Mouse (Mus musculus): ENCODE measurements at regions not wholly inside any gene's neighbourhood (a gene's known extent, or its start where the extent isn't known, plus 50 kb on each side); places are given as distances from the start of the nearest gene placed in this dataset.

GRCm38 (mm10) chr15:25271886-25272285 is 141.7 kb downstream of the Basp1 start:
- Histone ChIP-seq H3K36me3 (ENCODE audit: control insufficient read depth, insufficient read depth, low read length, poor library complexity, severe bottlenecking) (no peaks in the 10 kb centered on the region), H3K27me3 (ENCODE audit: control insufficient read depth, insufficient read depth, low read length, poor library complexity, severe bottlenecking) (no peaks in the 10 kb centered on the region; the same call in 1 of the 2 replicates)
- no peak for DNase-seq (ENCODE audit: low read depth, low spot score)

DNA sequence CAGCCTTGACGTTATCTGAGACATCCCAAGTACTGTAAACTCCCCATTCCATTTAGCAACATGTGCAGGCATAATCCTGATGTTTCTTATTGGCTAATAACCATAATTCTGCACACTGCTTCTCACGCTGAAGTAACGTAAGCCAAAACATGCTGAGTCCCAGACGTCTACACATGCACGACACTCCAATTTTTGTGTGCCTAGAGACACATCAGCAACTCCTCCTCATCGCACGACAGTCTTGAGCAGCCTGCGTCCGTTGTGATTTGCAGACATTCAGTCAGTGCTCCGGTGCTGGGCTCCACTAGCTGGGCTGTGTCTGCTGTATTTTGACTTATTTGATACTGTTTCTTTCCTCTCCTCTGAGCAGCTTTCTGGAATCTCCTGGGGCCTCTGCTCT is 143.2 kb downstream of the Basp1 start:
- Histone ChIP-seq H3K27me3 (ENCODE audit: control insufficient read depth, insufficient read depth, low read length, poor library complexity, severe bottlenecking) (no peaks in the 10 kb centered on the region; the same call in 1 of the 2 replicates), H3K36me3 (ENCODE audit: control insufficient read depth, insufficient read depth, low read length, poor library complexity, severe bottlenecking) (no peaks in the 10 kb centered on the region)
- DNase-seq (ENCODE audit: low read depth, low spot score) = no peak

DNA sequence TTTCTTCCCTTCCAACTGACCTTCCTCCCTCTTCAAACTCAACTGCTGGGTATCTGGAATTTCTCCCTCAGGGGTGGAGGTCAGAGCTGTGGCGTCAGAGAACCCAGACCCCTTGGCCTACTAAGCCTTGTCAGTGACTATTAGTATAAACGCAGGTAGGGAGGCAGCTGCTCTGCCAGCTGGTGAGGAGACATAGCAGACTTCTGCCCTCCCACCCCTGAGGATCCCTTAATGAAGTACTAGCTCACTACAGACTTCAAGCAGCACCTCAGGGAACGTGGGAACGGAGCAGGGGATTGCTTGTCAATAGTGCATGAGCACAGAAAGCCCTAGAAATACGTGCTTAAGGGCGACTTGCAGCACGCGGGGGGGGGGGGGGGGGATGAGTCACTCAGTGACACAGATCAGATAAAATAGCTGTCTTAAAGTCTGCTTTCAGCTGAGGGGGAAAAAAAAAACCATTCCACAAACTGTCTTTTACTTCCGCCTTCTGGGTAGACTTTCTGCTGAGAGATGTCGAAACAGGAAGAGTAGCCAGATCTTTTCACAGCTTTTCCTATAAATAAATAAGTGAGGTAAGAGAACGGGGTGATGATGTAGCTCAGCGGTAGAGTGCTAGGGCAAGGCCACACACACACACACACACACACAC is 144.1 kb downstream of the Basp1 start:
- Histone ChIP-seq H3K27me3 (ENCODE audit: control insufficient read depth, insufficient read depth, low read length, poor library complexity, severe bottlenecking) (no peaks in the 10 kb centered on the region; the same call in 1 of the 2 replicates), H3K36me3 (ENCODE audit: control insufficient read depth, insufficient read depth, low read length, poor library complexity, severe bottlenecking) (no peaks in the 10 kb centered on the region)
- peak; percentile 58 for DNase-seq (ENCODE audit: low read depth, low spot score)

DNA sequence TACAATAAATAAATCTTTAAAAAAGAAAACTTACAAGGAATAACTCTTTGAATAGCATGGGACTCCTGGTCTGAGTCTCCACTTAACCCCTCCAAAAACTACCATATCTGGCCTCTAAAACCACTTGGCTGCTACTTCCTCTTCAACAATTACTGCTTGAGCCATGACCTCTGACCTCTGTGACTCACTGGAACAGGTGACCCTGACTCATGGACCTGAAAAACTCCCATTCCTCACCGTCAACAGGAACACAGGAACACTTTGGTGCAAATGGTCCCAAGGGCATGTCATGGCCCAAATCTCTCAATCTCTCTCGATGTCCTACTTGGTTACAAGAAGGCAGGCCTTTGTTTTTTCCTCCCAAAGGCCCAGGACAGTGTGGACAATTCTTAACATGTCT is 145.1 kb downstream of the Basp1 start:
- Histone ChIP-seq H3K36me3 (ENCODE audit: control insufficient read depth, insufficient read depth, low read length, poor library complexity, severe bottlenecking) (no peaks in the 10 kb centered on the region), H3K27me3 (ENCODE audit: control insufficient read depth, insufficient read depth, low read length, poor library complexity, severe bottlenecking) (no peaks in the 10 kb centered on the region)
- peak; percentile 7 for DNase-seq (ENCODE audit: low read depth, low spot score)

DNA sequence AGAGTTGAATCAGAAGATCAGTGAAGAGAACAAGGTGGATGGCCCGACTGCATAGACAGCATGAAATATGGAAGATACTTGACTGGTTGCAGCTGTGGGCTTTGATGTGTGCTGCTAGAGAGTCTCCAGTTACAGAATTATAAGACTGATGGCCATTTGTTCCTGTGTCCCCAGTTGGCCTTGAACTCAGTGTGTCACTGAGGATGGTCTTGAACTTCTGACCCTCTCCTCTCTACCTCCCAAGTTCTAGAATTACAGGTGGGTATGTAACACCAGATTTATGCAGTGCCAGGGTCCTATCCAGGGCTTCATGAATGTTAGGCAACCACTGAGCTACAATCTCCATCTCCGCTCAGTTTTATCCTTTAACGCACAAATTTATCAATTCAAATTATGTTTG is 146.1 kb downstream of the Basp1 start:
- no peak for DNase-seq (ENCODE audit: low read depth, low spot score)
- Histone ChIP-seq H3K36me3 (ENCODE audit: control insufficient read depth, insufficient read depth, low read length, poor library complexity, severe bottlenecking) (no peaks in the 10 kb centered on the region), H3K27me3 (ENCODE audit: control insufficient read depth, insufficient read depth, low read length, poor library complexity, severe bottlenecking) (no peaks in the 10 kb centered on the region)

DNA sequence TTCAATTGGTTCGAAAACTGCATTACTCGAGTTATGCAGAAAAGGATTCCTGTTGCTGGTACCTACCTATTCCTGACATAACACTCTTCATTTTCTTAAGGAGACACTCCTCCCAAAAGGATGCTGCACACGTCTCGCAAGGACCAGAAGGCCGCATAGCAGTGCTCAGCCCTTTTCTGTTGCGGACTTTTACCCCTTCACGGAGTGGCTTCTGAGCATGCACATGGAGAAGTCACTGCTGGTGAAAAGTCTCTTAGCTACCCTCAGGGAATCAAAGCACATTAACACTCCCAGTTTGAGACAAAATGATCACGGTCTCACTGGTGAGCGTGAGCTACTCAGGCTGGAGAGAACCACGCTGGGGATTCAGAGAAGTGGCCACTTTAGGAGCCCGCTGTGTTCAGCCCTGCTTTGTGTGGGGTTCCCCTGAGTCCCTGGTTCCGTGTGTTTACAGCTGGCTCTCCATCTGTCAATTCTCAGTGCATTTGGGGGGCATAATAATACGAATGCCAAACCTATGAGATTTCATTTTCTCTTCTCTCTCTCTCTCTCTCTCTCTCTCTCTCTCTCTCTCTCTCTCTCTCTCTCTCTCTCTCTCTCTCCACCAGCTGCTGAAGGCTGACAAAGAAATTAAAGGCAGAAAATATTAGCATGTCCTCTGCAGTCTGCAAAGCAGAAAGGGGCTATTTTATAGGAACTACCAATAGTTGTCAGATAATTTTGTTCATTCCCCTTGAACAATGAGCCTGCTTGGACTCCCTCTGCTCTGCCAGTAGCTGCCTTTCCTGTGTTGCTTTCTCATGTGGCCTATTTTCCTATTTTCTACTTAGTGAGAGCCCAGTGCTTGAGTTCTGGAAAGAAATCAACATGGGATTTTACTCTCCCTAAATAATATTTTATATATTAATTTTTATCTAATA is 160.7 kb downstream of the Basp1 start:
- Histone ChIP-seq H3K27me3 (ENCODE audit: control insufficient read depth, insufficient read depth, low read length, poor library complexity, severe bottlenecking) (no peaks in the 10 kb centered on the region), H3K36me3 (ENCODE audit: control insufficient read depth, insufficient read depth, low read length, poor library complexity, severe bottlenecking) (no peaks in the 10 kb centered on the region)
- DNase-seq (ENCODE audit: low read depth, low spot score) = no peak

DNA sequence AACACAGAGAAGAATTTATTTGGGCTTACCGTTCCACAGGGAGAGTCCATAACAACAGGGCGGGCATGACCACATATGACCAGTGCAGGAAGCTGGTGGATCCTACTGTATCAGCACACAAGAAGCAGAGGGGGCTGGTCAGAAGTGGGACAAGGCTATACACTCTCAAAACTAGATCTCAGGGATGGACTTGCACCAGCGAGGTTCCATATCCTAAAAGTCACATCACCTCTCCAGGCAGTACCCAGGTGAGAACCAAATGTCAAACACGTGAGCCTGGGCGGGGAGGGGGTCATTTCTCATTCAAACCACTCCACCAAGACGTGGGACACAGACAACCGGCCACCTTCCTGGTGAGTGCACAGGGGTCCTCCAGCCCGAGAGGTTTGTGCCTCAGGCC is 167.9 kb downstream of the Basp1 start:
- H3K27me3 ChIP-seq (ENCODE audit: control insufficient read depth, insufficient read depth, low read length, poor library complexity, severe bottlenecking) = no peaks in the 10 kb centered on the region
- H3K36me3 ChIP-seq (ENCODE audit: control insufficient read depth, insufficient read depth, low read length, poor library complexity, severe bottlenecking) = no peaks in the 10 kb centered on the region
- no peak for DNase-seq (ENCODE audit: low read depth, low spot score)

GRCm38 (mm10) chr15:25237665-25238664 is 175.6 kb downstream of the Basp1 start:
- Histone ChIP-seq H3K27me3 (ENCODE audit: control insufficient read depth, insufficient read depth, low read length, poor library complexity, severe bottlenecking) (no peaks in the 10 kb centered on the region), H3K36me3 (ENCODE audit: control insufficient read depth, insufficient read depth, low read length, poor library complexity, severe bottlenecking) (no peaks in the 10 kb centered on the region)
- no peak for DNase-seq (ENCODE audit: low read depth, low spot score)

DNA sequence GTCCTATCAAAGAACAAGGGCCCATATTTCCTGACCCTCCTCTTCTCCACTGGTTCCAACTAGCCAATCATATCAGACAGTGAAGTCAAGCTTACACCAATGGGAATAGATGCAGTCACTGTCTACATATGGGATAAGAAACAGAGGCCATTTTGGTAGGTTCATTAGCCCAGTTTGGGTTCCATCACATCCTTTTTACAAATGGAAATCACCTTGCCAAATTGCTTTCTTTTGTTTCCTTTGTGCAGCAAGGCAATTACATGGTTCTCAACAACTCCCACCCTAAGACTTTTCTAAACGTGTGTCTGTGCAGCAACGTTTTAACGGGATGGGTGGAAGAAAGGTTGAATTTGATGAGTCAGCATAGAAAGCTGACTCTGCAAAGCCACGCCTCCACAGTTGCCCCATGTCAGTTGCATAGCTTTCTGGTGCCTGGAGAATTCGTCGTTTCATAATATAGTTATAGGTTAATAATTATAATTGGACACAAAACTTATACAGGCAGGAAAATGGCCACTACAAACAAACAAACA is 177.3 kb downstream of the Basp1 start:
- Histone ChIP-seq H3K36me3 (ENCODE audit: control insufficient read depth, insufficient read depth, low read length, poor library complexity, severe bottlenecking) (no peaks in the 10 kb centered on the region), H3K27me3 (ENCODE audit: control insufficient read depth, insufficient read depth, low read length, poor library complexity, severe bottlenecking) (no peaks in the 10 kb centered on the region)
- DNase-seq (ENCODE audit: low read depth, low spot score) = no peak

GRCm38 (mm10) chr15:25234064-25234700 is 179.4 kb downstream of the Basp1 start:
- H3K36me3 ChIP-seq (ENCODE audit: control insufficient read depth, insufficient read depth, low read length, poor library complexity, severe bottlenecking) = no peaks in the 10 kb centered on the region
- no peak for DNase-seq (ENCODE audit: low read depth, low spot score)
- no peaks in the 10 kb centered on the region; the same call in 1 of the 2 replicates for H3K27me3 ChIP-seq (ENCODE audit: control insufficient read depth, insufficient read depth, low read length, poor library complexity, severe bottlenecking)

DNA sequence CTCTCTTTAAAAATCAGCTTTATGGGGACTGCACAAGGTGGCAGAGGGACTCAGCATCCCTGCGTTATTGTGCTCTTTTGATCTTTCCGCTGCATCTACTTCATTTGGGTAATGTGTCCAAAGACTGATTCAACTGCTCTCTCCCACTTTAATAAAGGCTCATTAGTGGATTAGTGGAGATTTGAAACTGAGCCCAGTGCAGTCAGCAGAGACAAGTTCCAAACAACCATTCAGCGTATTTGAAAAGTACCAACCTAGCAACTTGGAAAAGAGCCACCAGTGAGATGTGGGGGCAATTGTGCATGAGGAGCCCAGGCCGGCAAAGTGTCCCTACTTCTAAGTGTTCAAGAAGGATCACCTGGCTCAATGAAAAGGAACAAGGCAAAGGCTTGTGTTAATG is 183.4 kb downstream of the Basp1 start:
- no peak for DNase-seq (ENCODE audit: low read depth, low spot score)
- no peaks in the 10 kb centered on the region; the same call in 1 of the 2 replicates for H3K27me3 ChIP-seq (ENCODE audit: control insufficient read depth, insufficient read depth, low read length, poor library complexity, severe bottlenecking)
- no peaks in the 10 kb centered on the region for H3K36me3 ChIP-seq (ENCODE audit: control insufficient read depth, insufficient read depth, low read length, poor library complexity, severe bottlenecking)

GRCm38 (mm10) chr15:25229807-25230206 is 183.8 kb downstream of the Basp1 start:
- H3K36me3 ChIP-seq (ENCODE audit: control insufficient read depth, insufficient read depth, low read length, poor library complexity, severe bottlenecking) = no peaks in the 10 kb centered on the region
- DNase-seq (ENCODE audit: low read depth, low spot score) = no peak

GRCm38 (mm10) chr15:25227496-25227895 is 186.1 kb downstream of the Basp1 start:
- no peaks in the 10 kb centered on the region for H3K36me3 ChIP-seq (ENCODE audit: control insufficient read depth, insufficient read depth, low read length, poor library complexity, severe bottlenecking)
- H3K27me3 ChIP-seq (ENCODE audit: control insufficient read depth, insufficient read depth, low read length, poor library complexity, severe bottlenecking) = no peaks in the 10 kb centered on the region; the same call in 1 of the 2 replicates
- DNase-seq (ENCODE audit: low read depth, low spot score) = no peak

More at GRCm38 (mm10) chr15:25229807-25230206, 183.8 kb downstream of the Basp1 start:
- no peaks in the 10 kb centered on the region; the same call in 1 of the 2 replicates for H3K27me3 ChIP-seq (ENCODE audit: control insufficient read depth, insufficient read depth, low read length, poor library complexity, severe bottlenecking)

GRCm38 (mm10) chr15:25225936-25226335 is 187.6 kb downstream of the Basp1 start:
- H3K27me3 ChIP-seq (ENCODE audit: control insufficient read depth, insufficient read depth, low read length, poor library complexity, severe bottlenecking) = no peaks in the 10 kb centered on the region; the same call in 1 of the 2 replicates
- no peak for DNase-seq (ENCODE audit: low read depth, low spot score)
- H3K36me3 ChIP-seq (ENCODE audit: control insufficient read depth, insufficient read depth, low read length, poor library complexity, severe bottlenecking) = no peaks in the 10 kb centered on the region

Data from splenic B cell, adult 2 months (primary cell).